Mouse (Mus musculus) left cerebral cortex, postnatal 36 days (tissue): ENCODE data around the gene Mlh1. TPM values are rescaled to one million over a fixed set of nuclear protein-coding genes. Genes with fewer than 3 reads are reported as not detected.
A peak's percentile ranks its signal among the peaks of the same experiment; 100 is the strongest.

ENCODE experiments used
- DNase-seq, 2 experiments: peaks; one replicate each; pipeline ENCODE4 v3.0.0; 2021 to 2022; ENCODE audit warnings: low spot score in 2 of 2, mixed read lengths in 1 of 2
- intact Hi-C: fragments of 180-260 bp; cut with DNase I; formaldehyde crosslinking; loops from one replicate; pipeline ENCODE4 v1.15.1; 2025
- total RNA-seq, 2 experiments: library from RNA; stranded (reverse); gene quantifications; 2 replicates each; pipeline ENCODE4 v1.2.3; 2021

The Mlh1 gene
- total RNA-seq: 10 to 100 TPM; 13.5 to 18.4 TPM

GRCm38 (mm10) chr9:111271434-111272160, at the start of gene Mlh1, which contains the start of gene Epm2aip1:
TSS of gene Mlh1 (minus strand) at chr9:111271791.
TSS of gene Epm2aip1 (plus strand) at chr9:111271929.
- intact Hi-C loops: loop anchor here (5.0 kb wide), 1 partner anchor 154 kb away; the partner anchor contains the start of gene Lrrfip2

DNA sequence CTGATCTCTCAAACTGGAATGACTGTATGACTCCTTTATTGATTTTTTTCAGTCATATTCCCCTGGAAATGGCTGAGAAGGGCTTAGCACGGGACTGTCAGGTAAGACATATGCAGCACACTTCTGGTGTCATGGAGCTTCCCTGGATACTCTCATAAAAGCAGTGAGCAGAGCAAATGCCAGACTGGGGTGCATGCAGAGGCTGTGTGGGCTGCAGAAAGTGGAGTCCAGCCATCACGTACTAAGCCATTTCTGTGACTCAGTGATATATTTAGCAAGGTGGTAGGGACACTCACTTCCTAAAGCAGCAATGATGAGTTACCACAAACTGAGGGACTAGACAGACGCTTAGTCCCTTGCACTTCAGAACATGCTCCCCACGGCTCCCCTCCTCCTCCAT, 49.3 kb upstream of the Mlh1 start:
- intact Hi-C loops: no loop called here
- peak in 1 of 2 experiments; percentile 40 for DNase-seq

More at GRCm38 (mm10) chr9:111271434-111272160, at the start of gene Mlh1, which contains the start of gene Epm2aip1:
- peak; percentile 99 for DNase-seq

DNA sequence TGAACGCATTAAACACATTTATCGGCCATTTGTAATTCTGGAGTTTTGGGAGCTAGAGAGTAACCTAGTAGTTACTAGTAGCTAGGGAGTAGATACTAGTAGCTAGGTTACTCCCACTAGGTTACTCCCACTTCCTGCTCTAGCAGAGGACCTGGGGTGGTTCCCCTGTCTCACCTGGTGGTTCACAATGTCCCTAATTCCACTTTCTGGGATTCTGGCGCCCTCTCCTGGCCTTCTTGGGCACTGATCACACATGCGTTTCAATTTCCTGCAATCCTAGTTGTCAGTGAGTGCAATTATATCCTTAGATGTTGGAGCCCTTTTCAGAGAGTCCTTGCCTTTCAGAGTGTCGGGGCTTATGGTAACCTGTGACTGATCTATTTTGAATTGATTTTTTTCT, 42.6 kb upstream of the Mlh1 start:
- intact Hi-C loops: loop anchor here (1.0 kb wide), 1 partner anchor 24 kb away; no protein-coding TSS in a partner anchor
- peak; percentile 61 to 75 for DNase-seq

GRCm38 (mm10) chr9:111313793-111314192, 42.2 kb upstream of the Mlh1 start:
- intact Hi-C loops: loop anchor here (1.0 kb wide), 1 partner anchor 23 kb away; no protein-coding TSS in a partner anchor
- DNase-seq: no peak

GRCm38 (mm10) chr9:111313299-111313698, 41.7 kb upstream of the Mlh1 start:
- no peak for DNase-seq
- intact Hi-C loops: no loop called here

DNA sequence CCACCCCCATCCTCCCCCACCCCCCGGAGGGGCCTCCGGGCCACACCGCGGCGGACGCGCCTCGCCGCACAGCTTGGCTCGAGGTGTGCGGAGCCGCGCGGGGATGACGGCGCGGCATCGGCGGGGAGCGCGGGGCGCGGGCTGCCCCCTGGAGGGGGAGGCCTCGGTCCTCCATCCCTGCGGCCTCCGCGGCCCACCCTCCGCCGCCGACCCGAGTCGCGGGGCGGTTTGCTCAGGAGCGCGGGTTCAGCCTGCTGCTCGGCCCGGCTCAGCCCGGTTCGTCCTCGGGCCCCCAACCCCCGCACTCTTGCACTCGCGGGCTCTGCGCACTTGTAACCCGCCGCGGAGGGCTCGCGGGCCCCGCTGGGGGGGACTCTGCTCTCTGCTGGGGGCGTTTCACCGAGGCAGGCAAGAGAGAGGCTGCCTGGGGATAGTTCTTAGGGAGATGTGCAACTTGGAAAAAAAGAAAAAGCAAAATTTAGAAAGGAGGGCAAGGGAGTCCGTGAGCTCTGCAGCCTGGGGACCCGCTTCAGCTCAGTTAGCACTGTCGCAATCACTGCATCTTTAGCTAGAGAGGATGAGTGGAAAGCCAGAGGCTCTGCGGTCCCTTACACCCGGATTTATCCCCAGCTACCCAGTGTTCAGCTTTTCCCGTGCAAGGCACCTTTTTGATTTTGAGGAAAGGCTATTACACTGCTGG, 41.0 kb upstream of the Mlh1 start:
- DNase-seq: peak in 1 of 2 experiments; percentile 55
- intact Hi-C loops: no loop called here

GRCm38 (mm10) chr9:111311843-111312441, 40.4 kb upstream of the Mlh1 start:
- intact Hi-C loops: no loop called here
- DNase-seq: peak in 1 of 2 experiments; percentile 65

GRCm38 (mm10) chr9:111311031-111311842, 39.6 kb upstream of the Mlh1 start, which contains the start of gene Trank1:
TSS of gene Trank1 (plus strand) at chr9:111311739.
- DNase-seq: peak; percentile 63 to 74
- intact Hi-C loops: no loop called here

- no peak for DNase-seq
- intact Hi-C loops: no loop called here
Measured at GRCm38 (mm10) chr9:111306142-111306541, 34.6 kb upstream of the Mlh1 start.

- peak in 1 of 2 experiments; percentile 41 for DNase-seq
- intact Hi-C loops: no loop called here
Measured at GRCm38 (mm10) chr9:111304036-111304435, 32.4 kb upstream of the Mlh1 start.

- DNase-seq: peak in 1 of 2 experiments; percentile 28
- intact Hi-C loops: no loop called here
Measured at GRCm38 (mm10) chr9:111302196-111302831, 30.7 kb upstream of the Mlh1 start.

DNA sequence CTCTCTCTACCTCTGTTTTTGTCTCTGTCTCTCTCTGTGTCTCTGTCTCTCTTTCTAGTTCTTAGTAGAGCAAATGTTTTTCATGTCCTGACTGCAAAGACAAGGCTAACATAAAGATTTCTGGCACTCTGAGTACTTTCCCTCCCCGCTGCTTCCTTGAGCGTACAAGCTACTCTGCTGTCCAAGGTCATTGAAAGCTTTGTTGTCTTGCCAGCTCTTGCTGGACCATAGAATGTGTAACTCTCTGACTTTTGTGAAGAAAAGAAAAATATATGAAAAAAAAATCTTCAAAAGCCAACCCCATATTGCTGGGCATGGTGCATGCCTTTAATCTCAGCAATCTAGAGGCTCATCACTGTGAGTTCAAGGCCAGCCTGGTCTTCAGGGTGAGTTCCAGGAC, 27.0 kb upstream of the Mlh1 start:
- intact Hi-C loops: no loop called here
- DNase-seq: no peak

DNA sequence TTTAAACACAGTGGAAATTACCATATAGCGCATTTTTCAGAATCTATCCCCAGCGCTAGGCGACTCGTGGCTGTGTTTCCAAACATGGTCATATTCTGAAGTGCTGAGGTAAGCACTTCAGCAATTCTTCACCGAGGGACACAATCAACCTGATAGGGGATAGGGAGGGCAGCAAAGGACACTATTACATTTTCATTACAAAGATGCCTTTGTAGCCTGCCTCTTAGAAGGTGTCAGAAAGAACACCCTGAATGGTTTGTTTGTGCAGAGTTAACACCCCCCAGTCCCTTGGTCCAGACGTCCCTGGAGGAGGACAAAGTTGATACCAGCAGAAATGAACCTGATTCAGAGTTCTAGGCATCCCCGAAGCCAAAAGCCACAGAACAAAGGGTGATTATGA, 24.8 kb upstream of the Mlh1 start:
- no peak for DNase-seq
- intact Hi-C loops: no loop called here

GRCm38 (mm10) chr9:111295323-111295722, 23.7 kb upstream of the Mlh1 start:
- intact Hi-C loops: no loop called here

GRCm38 (mm10) chr9:111294911-111295310, 23.3 kb upstream of the Mlh1 start:
- DNase-seq: no peak
- intact Hi-C loops: no loop called here

More at GRCm38 (mm10) chr9:111295323-111295722, 23.7 kb upstream of the Mlh1 start:
- no peak for DNase-seq

DNA sequence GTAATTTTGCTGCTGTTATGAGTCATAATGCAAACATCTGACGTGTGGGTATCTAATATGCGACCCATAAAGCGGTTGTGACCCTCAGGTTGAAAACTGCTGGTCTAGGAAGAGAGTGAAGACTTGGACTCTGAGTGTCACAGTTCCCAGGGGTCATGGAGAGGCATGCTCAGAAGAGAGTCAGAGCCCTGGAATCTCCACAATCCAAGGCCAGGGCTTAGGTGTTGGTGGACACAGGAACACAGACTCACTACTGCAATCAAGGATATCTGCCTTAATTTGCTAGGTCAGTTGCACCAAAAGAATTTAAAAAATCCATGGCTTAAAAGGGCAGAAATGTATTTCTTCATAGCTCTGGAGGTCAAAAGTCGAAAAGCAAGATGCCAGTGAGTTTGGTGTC, 21.6 kb upstream of the Mlh1 start:
- intact Hi-C loops: no loop called here
- no peak for DNase-seq

DNA sequence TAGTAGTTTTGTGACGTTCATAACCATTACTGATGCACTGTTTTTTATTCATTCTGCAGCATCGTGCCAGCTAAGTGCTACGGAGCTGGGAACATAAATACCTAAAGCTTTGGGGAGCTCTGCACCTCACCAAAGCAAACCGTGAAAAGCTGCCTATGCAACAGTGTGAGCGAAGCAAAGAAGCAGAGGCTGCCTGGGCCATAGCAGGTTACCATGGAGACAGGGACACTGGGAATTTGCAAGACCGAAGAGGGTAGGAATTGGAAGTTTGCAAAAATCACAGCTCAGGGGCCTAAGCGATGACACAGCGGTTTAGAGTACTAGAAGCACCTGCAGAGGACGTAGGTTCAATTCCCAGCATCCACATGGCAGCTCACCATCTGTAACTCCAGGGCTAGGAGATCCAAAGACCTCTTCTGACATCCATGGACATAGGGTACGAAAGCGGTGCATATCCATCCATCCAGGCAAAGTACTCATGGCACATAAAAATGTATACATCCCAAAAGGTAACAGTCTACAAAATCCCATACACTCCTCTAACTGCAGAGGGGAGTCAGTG, 19.0 kb upstream of the Mlh1 start:
- no peak for DNase-seq
- intact Hi-C loops: loop anchor here (1.0 kb wide), 1 partner anchor 24 kb away; no protein-coding TSS in a partner anchor

GRCm38 (mm10) chr9:111289832-111290339, 18.3 kb upstream of the Mlh1 start:
- intact Hi-C loops: loop anchor here (1.0 to 5.0 kb wide), 2 partner anchors 24 to 187 kb away; no protein-coding TSS in a partner anchor

More at GRCm38 (mm10) chr9:111289832-111290339, 18.3 kb upstream of the Mlh1 start:
- DNase-seq: peak; percentile 90 to 92
